Mouse (Mus musculus) embryo, embryonic 11.5 days (tissue): ENCODE results near the gene Asf1b.
"Not testable (repeated sequence)": the region's sequence is repeated elsewhere in the genome, so short reads cannot be mapped to it uniquely, and the experiment has no call there.

Experiments used
- DNase-seq: peaks from one replicate; pipeline ENCODE4 v3.0.0-alpha.2; 2012; ENCODE audit warnings: low read depth, low spot score

The Asf1b gene

DNA sequence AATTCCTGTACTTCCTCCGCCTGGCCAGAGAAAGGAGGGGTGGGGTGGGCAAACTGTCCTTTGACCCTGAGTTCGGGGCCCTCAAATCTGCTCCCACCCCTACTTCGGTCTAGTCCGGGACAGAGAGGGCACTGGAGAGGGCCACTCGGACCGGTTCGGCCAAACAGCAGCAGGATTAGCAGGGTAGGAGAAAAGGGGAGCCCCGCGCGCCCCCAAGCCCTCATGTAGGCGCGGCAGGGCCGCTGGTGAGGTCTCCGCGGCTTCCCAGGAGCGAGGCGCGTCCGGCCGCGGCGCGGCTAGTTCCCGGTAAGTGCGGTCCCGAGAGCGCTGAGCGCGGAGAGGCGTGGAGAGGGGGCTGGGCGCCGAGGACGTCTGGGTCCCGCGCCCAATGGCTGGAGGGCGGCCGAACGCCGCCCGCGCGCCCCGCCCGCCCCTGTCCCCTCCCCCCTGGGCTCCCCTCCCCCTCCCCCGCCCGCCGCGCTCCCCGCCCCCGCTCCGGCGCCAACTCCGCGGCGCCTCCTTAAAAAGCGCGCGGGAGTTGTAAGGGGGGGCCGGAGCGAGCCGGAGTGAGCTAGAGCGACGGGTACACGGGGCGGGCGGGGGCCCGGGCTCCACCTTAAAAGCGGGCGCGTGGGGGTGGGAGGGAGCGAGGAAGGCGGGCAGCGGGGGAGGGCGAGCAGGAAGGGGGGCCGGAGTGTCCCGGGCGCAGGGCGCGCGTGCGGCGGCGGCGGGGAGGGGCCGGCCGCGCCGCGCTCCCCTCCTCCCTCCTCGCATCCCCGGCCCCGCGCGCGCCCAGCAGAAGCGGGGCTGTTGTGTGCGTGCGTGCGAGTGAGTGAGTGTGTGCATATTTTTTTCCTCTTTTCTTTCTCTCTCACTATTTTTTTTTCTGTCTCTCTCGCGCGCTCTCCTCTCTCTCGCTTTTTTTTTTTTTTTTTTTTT, 41.5 kb downstream of the Asf1b start:
- peak; percentile 84 for DNase-seq

DNA sequence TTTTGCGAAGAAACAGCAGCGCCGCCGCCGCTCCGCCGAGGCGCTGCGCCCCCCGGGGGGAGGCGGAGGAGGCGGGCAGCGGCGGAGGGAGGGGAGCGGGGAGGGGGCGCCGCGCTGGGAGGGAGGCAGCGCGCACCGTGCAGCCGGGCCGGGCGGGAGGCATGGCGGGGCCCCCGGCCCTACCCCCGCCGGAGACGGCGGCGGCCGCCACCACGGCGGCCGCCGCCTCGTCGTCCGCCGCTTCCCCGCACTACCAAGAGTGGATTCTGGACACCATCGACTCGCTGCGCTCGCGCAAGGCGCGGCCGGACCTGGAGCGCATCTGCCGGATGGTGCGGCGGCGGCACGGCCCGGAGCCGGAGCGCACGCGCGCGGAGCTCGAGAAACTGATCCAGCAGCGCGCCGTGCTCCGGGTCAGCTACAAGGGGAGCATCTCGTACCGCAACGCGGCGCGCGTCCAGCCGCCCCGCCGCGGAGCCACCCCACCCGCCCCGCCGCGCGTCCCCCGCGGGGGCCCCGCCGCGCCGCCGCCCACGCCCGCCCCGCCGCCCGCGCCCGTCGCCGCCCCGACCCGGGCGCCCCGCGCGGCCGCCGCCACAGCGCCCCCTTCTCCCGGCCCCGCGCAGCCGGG, 42.3 kb downstream of the Asf1b start, which contains the start of gene Samd1:
Samd1 (plus strand) TSS at position 162 of the 631 bp plus-strand sequence.
- DNase-seq: no peak

DNA sequence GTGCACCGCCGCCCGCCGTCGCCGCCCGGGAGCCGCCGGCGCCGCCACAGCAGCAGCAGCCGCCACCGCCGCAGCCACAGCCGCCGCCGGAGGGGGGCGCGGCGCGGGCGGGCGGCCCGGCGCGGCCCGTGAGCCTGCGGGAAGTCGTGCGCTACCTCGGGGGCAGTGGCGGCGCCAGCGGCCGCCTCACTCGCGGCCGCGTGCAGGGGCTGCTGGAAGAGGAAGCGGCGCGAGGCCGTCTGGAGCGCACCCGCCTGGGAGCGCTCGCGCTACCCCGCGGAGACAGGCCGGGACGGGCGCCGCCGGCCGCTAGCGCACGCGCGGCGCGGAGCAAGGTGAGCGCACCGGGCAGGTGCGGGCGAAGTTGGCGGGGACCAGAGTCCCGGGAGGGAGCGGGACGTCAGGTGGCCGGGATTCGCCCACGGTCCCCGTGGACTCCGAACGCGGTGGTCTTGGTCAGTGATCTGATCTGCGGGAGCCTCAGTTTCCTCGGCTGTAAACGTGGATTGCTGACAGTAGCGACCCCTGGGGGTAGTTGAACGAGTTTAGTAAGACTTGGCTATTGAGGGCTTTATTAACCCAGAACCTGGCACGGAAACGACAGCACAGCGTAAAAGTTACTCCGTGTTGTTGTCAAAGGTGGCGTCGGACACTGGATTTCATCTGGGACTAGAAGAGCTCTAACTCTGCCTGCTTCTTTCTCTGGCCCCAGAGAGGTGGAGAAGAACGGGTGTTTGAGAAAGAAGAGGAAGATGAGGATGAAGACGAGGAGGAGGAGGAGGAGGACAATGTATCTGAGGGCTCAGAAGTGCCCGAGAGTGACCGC, 43.1 kb downstream of the Asf1b start:
- peak; percentile 54 for DNase-seq

DNA sequence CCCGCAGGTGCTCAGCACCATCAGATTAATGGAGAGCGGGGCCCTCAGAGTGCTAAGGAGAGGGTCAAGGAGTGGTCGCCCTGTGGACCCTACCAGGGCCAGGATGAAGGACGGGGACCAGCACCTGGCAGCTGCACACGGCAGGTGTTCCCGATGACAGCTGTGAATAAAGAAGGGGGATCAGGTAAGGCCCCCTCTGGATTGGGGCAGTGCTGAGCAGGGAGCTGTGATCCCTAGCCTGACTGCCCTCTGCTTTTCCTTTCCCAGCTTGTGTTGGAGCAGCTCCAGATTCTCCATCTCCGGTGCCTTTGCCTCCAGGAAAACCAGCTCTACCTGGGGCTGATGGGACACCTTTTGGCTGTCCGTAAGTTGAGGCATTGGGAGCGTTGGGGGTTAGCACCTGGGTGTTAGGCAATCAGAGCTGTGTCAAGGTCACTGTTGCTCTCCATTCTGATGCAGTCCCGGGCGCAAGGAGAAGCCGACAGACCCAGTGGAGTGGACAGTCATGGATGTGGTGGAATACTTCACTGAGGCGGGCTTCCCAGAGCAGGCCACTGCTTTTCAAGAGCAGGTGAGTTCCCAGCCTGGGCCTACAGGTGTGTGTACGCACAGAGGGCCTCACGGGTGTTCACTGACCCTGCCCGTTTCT, 43.9 kb downstream of the Asf1b start:
- DNase-seq: no peak

DNA sequence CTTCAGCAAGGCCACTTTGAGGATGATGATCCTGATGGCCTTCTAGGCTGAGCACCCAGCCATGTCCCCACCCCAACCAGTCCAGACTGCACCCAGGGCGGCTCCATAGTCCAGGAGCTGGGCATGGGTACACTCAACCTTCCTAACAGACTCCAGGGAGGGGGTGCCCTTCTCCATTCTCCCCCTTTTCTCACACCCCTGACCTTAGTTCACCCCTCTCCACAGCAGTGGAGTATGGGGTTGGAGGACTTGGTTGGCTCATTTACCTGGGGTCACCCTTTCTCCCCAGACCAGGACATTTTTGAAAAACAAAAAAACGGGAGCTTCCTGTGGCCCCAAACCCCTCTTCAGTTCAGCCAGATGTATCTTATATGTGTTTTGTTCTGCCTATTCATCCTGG, 44.5 kb downstream of the Asf1b start:
- no peak for DNase-seq

DNA sequence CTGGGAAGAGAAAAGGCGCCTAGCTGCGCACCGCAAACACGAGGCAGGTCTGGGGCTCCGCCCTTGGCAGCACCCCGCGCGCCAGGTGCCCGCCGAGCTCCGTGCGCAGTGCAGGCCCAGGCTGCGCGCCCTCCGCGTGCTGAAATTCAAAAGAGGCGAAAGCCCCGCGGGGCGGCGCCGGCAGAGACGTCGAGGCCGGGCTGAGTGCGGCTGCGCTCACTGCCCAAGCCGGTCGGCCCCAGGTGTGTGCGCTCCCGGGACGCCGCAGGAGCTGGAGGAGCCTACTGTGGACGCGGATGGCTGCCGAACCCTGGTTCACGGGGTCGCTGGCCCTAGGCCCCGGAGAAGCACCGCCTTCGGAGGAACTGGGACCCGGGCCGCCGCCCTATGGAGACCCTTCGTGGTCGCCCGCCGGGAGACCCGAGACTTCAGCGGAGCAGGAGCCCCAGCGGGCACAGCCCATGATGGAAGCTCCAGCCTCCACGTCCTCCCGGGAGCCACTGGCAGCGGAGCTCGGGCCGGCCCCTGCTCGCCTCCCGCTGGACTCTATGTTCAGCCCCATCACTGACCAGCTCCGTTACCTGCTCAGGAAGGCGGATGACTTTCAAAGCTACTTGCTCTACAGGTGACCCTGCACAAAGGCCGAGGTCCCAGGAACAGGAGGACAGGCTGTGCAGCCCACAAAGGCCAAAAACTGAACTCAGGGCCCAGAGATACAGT, 46.1 kb downstream of the Asf1b start, which contains the start of gene 1700067K01Rik:
1700067K01Rik (plus strand) TSS at position 222 of the 720 bp plus-strand sequence.
- no peak for DNase-seq

DNA sequence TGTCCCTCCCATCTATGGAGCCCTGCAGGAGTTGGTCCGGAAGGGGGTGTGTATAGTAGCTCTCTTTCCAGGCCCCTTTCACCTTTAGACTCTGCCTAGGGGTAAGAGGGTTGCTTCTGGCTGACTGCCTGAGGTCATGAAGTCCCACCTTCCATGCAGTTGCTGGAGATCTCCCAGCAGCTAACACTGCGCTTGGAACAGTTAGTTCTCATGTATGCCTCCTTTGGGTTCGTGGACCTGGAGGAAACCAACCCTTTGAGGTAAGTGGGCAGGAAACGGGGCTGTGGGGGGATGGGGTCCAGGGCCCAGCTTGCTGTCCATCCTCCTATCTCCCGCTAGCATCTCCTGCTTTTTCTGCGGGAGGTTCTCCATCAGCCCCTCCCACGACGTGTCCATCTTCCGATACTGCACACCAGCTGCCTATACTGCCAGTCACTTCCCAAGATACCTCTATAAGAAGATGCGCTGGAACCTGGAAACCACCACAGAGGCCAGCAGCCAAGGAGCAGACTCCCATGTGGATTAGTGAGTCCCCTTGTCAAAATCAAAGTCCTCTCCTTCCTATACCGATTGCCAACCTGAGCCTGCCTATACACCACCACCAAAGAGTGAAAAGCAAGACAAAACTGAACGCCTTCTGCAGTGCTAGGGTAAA, 47.8 kb downstream of the Asf1b start:
- no peak for DNase-seq

DNA sequence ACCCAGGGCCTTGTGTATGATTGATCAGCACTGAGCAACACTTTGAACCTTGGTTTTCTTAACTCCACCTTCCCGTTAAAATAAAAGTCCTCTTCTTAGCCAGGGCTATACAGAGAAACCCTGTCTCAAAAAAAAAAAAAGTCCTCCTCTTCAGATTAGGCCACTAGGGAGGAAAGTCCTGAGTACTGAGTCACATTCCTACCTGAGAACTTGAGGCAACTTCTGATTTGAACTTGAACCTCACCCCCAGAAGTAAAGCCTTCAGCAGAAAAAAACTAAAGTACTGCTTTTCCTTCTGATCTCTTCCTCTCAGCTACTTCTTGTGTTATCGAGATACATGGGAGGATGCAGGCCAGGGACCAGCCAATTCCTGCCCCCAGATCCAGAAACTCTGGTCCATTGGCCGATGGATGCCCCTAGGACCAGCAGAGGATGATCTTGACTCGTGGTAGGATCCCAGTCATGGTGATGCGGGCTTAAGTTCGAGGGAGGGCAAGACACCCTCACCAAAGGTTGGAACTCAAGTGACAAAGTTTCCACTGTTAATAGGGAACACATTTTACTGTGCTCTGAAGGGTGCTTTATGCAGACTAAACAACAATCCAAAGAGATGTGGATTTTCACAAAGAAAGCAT, 48.4 kb downstream of the Asf1b start:
- no peak for DNase-seq

DNA sequence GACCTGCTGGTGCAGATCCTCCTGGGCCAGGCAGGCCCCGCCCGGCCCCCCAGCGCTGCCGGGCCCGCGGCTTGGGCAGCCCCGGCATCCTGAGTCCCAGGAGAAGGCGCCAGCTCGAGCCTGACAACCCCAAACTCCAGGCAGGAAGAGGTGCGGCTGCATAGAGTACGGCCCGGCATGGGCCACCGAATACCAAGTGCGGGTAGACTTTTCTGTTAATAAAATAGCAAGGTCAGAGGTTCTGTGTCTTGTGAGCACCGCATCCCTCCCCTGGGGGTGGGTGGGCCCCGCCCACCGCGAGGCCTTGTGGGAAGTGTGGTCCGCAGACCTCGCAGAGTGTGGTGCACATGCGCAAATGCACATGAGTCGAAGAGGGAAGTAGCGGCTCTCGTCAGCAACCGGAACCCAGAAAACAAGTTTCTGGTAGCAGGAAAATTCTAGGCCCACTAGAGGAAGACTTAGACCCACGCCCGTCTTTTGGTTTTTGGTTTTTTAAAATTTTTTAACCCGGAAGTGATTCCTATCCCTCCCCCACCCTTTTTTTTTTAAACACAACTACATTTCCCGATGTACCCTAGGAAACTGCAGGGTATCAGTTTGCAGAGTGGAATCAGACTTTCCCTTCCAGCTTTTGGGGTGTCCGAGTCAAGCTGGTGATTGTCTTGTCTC, 49.4 kb downstream of the Asf1b start:
- DNase-seq: peak; percentile 91

DNA sequence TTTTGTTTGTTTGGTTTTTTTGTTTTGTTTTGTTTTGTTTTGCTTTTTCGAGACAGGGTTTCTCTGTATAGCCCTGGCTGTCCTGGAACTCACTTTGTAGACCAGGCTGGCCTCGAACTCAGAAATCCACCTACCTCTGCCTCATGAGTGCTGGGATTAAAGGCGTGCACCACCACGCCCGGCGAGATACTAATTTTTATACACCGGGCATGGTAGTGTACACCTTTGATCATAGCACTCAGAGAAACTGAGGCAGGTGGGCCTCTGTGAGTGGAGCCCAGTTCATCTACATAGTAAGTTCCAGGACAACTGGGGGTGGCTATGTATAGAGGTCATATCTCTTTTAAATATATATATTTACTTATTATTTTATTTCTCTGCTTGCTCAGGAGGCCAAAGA, 50.2 kb downstream of the Asf1b start:
- not testable (repeated sequence) for DNase-seq

DNA sequence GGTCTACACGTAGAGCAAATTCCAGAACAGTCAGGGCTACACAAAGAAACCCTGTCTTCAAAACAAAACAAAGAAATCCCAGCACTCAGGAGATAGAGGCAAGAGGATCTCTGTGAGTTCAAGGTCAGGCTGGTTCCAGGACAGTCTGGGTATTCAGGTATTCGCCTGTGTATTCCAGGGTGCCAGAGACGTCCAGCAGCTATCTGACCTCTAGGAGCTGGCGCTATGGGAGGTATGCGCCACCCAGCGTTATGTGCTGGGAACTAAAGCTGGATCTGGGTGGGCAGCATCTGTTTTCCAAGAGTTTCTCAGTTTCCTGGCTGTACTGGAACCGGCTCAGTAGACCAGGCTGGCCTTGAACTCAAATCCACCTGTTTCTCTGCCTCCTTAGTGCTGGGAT, 53.1 kb downstream of the Asf1b start:
- no peak for DNase-seq

DNA sequence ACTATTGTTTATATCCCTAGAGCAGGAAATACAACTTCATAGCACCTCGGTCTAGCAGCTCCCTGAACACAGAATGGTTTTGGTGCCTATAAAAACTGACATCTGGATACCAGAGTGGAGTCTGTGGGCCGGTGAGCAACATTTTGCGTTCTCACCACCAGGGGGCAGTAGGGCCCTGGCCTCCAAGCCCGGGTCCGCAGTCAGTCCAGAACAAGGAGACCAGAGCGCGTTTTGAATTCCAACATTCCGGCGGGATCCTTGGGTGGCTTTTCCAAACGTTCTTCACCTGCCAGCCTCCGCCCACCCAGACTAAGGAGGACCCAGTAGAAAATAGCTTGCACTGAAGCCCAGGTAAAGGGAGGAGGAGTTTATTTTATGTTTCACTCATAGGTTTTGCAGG, 54.6 kb downstream of the Asf1b start:
- peak; percentile 74 for DNase-seq

DNA sequence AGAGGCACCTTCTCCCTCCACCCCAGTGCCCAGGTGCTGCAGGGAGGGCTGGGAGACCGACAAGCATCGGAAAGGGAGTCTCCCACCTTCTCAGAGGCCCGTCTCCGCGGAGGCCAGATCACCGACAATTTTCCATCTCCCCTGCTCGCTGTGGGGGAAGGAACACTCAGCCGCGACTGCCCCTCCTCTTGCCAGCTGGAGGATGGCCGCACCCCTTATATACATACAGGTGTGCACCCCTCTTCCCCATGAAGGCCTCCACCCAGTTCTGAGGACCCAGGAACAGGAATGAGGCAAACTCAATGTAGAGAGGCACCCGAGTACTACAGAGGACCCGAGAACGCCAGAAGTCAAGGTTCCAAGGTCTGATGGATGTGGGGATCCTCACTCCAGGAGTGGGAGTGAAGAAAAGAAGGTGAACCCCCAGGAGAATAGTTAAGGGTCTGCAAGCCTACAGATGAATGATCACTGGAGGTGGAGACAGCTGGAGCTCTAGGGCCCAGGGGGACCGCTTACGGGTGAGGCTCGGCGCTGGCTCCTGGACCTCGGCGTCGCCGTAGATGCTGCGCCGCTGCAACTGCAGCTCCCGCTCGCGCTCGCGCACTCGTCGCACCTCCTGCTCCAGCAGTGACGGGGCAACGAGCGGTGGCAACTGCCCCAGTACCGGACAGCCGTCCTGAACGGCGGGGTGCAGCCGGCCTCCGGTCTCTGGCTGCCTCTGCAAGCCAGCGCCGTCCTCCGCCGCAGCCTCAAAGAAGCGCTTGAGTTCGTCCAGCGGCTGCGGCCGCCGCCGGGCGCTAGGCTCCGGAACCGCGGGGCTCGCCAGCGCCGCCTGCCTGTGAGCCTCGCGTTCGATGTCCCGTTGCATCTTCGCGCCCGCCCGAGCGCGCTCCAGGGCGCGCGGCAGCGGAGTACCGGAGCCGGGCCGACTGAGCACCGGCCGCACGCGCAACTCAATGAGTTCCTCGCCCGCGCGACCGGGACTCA, 55.6 kb downstream of the Asf1b start:
- DNase-seq: no peak

DNA sequence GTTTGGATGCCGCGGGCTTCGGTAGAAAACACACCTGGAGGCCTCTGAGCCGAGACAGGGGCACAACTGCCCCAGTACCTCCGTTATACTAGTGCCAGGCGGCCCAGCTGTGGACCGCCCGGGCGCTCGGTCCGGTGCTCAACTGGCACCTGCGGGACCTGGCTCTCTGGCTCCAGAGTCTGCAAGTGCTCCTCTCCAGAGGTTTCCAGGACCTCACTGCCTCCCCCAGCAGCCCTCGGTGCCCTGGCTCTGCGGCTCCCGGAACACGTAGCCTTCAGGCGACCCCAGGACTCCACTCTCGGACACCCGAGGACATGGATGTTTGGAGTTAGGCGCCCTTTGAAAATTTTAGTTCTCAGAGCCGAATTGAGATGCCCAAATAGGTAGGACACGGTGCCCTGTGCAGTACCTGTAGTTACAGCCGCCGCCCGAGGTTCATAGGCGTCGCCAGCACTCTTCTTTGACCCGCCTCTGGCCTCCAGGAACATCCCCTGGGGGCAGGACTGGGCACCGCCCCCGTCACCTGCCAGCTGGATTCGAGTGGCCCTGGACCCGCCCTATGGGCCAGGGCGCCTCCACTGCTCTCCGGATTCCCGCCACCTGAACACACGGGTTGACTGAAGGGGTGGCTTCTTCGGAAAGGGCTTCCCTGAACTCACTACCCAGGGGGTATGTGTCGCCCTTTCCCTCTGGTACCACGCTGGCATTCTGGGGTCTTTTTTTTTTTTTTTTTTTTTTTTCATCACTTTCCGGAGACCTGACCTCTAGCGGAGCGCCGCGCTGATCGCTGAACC, 56.6 kb downstream of the Asf1b start, which contains the start of gene 2210011C24Rik:
2210011C24Rik (minus strand) TSS at position 467 of the 794 bp plus-strand sequence.
- DNase-seq: no peak

DNA sequence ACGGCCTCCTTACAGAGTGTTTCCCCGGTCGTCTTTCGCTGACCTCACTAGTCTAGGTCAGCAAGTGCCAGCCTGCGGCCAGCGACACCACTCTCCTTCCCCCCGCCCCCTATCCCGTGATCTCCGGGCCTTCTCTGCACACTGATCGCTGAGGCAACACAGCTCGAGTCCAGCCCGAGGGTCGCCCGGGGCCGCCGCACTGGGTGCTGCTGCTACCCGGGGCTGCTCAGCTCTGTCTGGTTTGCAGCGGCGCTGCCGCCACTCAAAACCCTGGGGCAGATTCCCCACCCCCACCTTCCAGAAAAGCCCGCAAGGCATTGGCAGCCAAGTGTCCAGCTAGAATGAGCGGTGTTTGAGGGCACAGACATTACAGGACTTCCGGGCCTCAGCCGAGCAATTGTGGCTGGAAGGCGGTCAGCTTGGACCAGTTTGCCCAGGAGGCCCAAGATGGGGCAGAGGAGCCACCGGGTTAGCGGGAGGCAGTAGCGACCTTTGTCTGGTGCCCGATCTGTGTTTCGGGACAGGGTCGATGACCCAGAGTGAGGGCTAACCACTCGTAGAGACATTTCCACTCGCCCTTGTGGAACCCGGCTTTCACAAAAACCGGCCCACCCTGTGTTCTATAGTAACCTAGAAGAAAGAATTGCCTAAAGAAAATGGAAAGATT, 57.3 kb downstream of the Asf1b start:
- DNase-seq: no peak

DNA sequence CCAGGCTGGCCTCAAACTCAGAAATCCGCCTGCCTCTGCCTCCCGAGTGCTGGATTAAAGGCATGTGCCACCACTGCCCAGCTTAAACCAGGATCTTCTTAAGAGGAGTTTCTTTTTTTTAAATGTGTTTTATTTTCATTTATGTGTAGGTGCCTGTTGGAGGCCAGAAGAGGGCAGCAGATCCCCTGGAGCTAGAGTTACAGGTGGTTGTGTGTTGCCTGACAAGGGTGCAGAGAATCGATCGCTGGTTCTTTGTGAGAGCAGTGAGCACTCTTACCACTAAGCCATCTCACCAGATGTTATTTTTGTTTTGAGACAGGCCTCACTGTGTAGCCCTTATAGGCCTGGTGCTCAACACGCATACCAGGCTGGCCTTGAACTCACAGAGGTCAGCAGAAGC, 60.5 kb downstream of the Asf1b start:
- no peak for DNase-seq
